Mouse (Mus musculus) heart, embryonic 11.5 days (tissue): Measurements from ENCODE around the gene Abhd17c. TPM values are rescaled to one million over a fixed set of nuclear protein-coding genes. Genes with fewer than 3 reads are reported as not detected.
"Not testable (repeated sequence)": the region's sequence is repeated elsewhere in the genome, so short reads cannot be mapped to it uniquely, and the experiment has no call there.

ENCODE experiments used
- ATAC-seq: fragments of 200-750 bp; cut with Nextera tagmentation; replicated peaks from 2 replicates; pipeline ENCODE4 v1.8.0; 2017; ENCODE audit warnings: moderate library complexity; ENCODE audit not compliant: insufficient number of reproducible peaks, low FRiP score, low TSS enrichment
- H3K27ac ChIP-seq: fragments of 300-500 bp; sonication (generic); 2 replicates; pipeline ENCODE4 v1.5.1; 2014; ENCODE audit warnings: mild to moderate bottlenecking, low read depth, low read length
- H3K27me3 ChIP-seq: fragments of 300-500 bp; sonication (generic); 2 replicates; pipeline ENCODE4 v1.6.1; 2014; ENCODE audit warnings: mild to moderate bottlenecking, low read length, mixed read lengths; ENCODE audit not compliant: control insufficient read depth, insufficient read depth
- H3K36me3 ChIP-seq: fragments of 300-500 bp; sonication (generic); 2 replicates; pipeline ENCODE4 v1.6.1; 2014; ENCODE audit warnings: mild to moderate bottlenecking, low read length, moderate library complexity, mixed read lengths; ENCODE audit not compliant: control insufficient read depth, insufficient read depth
- H3K4me1 ChIP-seq: fragments of 300-500 bp; sonication (generic); 2 replicates; pipeline ENCODE4 v1.6.1; 2014; ENCODE audit warnings: low read length; ENCODE audit not compliant: control insufficient read depth, insufficient read depth
- H3K4me2 ChIP-seq: fragments of 300-500 bp; sonication (generic); 2 replicates; pipeline ENCODE4 v1.6.1; 2014; ENCODE audit warnings: mild to moderate bottlenecking, moderate library complexity
- H3K4me3 ChIP-seq: fragments of 300-500 bp; sonication (generic); 2 replicates; pipeline ENCODE4 v1.5.1; 2014; ENCODE audit warnings: low read depth, low read length
- H3K9ac ChIP-seq: fragments of 300-500 bp; sonication (generic); 2 replicates; pipeline ENCODE4 v1.6.1; 2014; ENCODE audit warnings: mild to moderate bottlenecking, low read depth, low read length, moderate library complexity
- H3K9me3 ChIP-seq: fragments of 300-500 bp; sonication (generic); replicated peaks from 2 replicates; pipeline ENCODE4 v1.6.1; 2016; ENCODE audit warnings: low read length; ENCODE audit not compliant: control insufficient read depth
- WGBS: fragments of 180-500 bp; shearing (Covaris S2); extraction: QIAGEN DNeasy Blood & Tissue Kit; methylation state at CpG from one replicate; pipeline ENCODE4 v1.1.7; 2014; ENCODE audit not compliant: insufficient replicate concordance; 5-methylcytosine and 5-hydroxymethylcytosine counted together
- polyA plus RNA-seq: library from polyadenylated mRNA; unstranded; fragments of >200 nt; fragmentation: Nextera tagmentation; extraction: Ambion mirVana; gene quantifications from 2 replicates; pipeline ENCODE4 v1.2.1, GENCODE M21; 2014

The Abhd17c gene
- polyA plus RNA-seq, 1 experiment from 2014 or later = 42.5 TPM

GRCm38 (mm10) chr7:84178809-84179208 lies 27.1 kb upstream of the Abhd17c start:
- not testable (repeated sequence) for H3K9ac ChIP-seq, H3K4me2 ChIP-seq, H3K4me3 ChIP-seq, H3K4me1 ChIP-seq, H3K9me3 ChIP-seq, ATAC-seq, H3K36me3 ChIP-seq, H3K27ac ChIP-seq, H3K27me3 ChIP-seq
- WGBS = 82% methylated on average over 2 of the region's 2 CpGs

- ATAC-seq = no peak
- Histone ChIP-seq H3K9me3 (no peaks in the 10 kb centered on the region), H3K4me3 (no peak overlapping the region), H3K27me3 (no peaks in the 10 kb centered on the region), H3K27ac (no peak overlapping the region), H3K9ac (no peak overlapping the region), H3K36me3 (no peaks in the 10 kb centered on the region), H3K4me2 (no peak overlapping the region), H3K4me1 (peaks cover 3% of the 10 kb centered on the region; the same call in 1 of the 2 replicates)
- whole genome bisulfite sequencing = 85% methylated on average over 11 of the region's 11 CpGs
Measured at GRCm38 (mm10) chr7:84174655-84175448, 23.2 kb upstream of the Abhd17c start.

DNA sequence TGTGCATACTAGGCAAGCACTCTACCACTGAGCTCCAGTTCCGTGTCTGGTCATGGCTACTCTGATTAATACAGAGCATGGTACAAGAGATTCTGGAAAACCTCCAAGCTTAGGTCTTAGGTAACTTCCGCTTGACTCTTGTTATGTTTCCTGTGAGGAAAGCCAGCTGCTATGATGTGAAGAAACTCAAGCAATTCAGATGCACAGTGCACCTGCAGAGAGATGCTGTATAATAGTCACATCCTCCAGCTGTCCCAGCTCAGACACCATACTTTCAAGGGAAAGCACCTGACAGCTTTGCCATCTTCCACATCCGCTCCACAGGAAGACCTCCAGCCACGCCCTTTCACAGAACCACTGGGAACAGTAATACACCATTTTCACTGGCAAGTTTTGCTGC lies 21.7 kb upstream of the Abhd17c start:
- Histone ChIP-seq H3K27ac (no peak overlapping the region), H3K36me3 (no peaks in the 10 kb centered on the region), H3K9ac (no peak overlapping the region), H3K4me1 (peaks cover 3% of the 10 kb centered on the region; the same call in 1 of the 2 replicates), H3K4me3 (no peak overlapping the region), H3K4me2 (no peak overlapping the region), H3K9me3 (no peaks in the 10 kb centered on the region), H3K27me3 (no peaks in the 10 kb centered on the region)
- ATAC-seq = no peak
- 79% methylated on average over 4 of the region's 4 CpGs for WGBS

DNA sequence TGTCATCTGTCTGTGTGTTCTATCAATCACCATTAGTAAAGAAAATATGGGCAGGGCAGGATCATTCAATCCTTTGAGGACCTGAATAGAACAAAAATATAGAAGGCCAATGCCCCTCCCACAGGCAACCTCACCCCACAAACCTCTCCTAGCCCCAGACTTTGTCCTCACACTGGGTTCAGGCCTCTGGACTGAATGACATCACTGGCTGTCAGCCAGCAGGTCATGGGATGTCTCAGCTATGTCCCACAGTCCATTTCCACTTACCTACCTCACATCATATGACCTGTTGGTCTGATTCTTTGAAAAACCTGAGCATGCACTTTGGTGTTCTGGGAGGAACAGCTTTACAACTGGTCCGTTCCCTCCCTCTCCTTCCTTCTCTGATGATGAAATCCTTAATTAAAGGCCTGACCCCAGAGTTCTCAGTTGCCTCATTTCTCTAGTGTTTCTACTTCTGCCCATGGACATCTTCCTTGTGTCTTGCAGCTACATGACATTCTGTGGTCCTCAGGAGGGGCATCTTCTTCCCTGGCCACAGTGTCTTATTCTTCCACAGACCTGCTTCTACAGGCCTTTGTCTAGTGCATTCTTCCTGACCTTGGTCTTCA lies 19.6 kb upstream of the Abhd17c start:
- H3K4me3 ChIP-seq = no peak overlapping the region
- no peak overlapping the region for H3K9ac ChIP-seq
- no peaks in the 10 kb centered on the region for H3K9me3 ChIP-seq
- no peak for ATAC-seq
- 95% methylated on average over 1 of the region's 1 CpGs for WGBS
- H3K27me3 ChIP-seq = no peaks in the 10 kb centered on the region
- H3K27ac ChIP-seq = no peak overlapping the region
- no peak overlapping the region for H3K4me2 ChIP-seq
- no peaks in the 10 kb centered on the region for H3K36me3 ChIP-seq
- no peaks in the 10 kb centered on the region for H3K4me1 ChIP-seq

DNA sequence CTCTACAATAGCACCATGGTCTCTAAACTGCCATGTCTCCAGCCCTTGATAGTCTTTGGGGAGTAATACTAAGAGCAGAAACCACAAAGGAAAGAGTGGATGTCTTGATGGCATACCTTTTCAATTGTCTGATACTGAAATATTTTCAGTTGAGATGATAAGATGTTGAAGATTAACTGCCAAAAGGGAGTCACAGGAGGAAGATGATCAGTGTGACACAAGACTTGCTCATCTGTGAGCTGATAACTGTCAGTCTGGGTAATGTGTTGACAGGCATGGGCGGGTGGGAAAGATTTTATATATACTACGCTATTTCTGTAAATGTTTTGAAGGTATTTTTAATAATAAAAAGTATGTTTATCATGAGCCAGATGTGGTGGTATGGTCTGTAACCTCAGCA lies 16.7 kb upstream of the Abhd17c start:
- Histone ChIP-seq H3K36me3 (no peaks in the 10 kb centered on the region), H3K9ac (no peak overlapping the region), H3K27ac (no peak overlapping the region), H3K4me2 (no peak overlapping the region), H3K27me3 (no peaks in the 10 kb centered on the region), H3K4me3 (no peak overlapping the region), H3K9me3 (no peaks in the 10 kb centered on the region), H3K4me1 (0 out of 2 replicates have a peak, but pooled peaks cover 3% of the 10 kb centered on the region)
- ATAC-seq = no peak
- 87% methylated on average over 2 of the region's 2 CpGs for WGBS

- Histone ChIP-seq H3K36me3 (no peaks in the 10 kb centered on the region), H3K9ac (no peak overlapping the region), H3K4me2 (no peak overlapping the region), H3K4me1 (0 out of 2 replicates have a peak, but pooled peaks cover 3% of the 10 kb centered on the region), H3K4me3 (no peak overlapping the region), H3K27me3 (no peaks in the 10 kb centered on the region), H3K9me3 (no peaks in the 10 kb centered on the region), H3K27ac (no peak overlapping the region)
- ATAC-seq = no peak
- 63% methylated on average over 4 of the region's 4 CpGs for WGBS
Measured at GRCm38 (mm10) chr7:84166721-84167419, 15.2 kb upstream of the Abhd17c start.

DNA sequence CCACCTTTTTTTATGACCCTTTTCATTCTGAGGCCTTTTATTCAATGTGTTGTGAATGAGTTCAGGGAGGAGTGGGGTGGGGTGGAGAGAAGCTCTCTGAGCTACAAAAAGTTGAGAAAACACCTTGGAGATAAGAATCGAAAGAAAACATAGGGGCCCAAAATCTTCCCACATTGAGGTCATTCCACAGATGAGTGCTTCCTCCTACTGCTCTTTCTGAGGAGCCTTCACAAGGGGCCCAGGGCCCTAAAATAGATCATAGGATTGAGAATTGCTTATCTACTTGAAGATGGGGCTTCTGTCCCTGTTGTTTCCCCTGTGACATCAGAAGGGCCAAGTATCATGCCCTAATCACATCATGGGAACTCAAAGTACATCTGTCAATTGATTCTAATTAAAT lies 14.3 kb upstream of the Abhd17c start:
- H3K27ac ChIP-seq = no peak overlapping the region
- H3K27me3 ChIP-seq = no peaks in the 10 kb centered on the region
- H3K4me3 ChIP-seq = no peak overlapping the region
- 0 out of 2 replicates have a peak, but pooled peaks cover 3% of the 10 kb centered on the region for H3K4me1 ChIP-seq
- no peaks in the 10 kb centered on the region for H3K36me3 ChIP-seq
- H3K4me2 ChIP-seq = no peak overlapping the region
- H3K9ac ChIP-seq = no peak overlapping the region
- 59% methylated on average over 1 of the region's 1 CpGs for WGBS
- H3K9me3 ChIP-seq = no peaks in the 10 kb centered on the region
- ATAC-seq = no peak

DNA sequence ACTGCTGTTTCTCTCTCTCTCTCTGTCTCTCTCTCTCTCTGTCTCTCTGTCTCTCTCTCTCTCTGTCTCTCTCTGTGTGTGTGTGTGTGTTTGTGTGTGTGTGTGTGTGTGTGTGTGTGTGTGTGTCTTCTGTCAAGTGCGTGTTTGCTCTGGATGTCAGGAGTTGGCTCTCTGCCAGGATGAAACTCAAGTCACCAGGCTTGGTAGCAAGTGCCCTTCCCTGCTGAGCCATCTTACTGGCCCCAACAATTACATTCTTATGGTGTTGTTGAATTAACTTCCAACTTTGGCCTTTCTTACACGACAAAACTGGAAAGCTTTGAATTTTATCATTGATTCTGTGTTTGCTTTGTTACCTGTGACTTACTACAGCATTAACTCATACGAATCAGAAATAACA lies 13.6 kb upstream of the Abhd17c start:
- Histone ChIP-seq H3K4me2 (no peak overlapping the region), H3K4me3 (no peak overlapping the region), H3K27ac (no peak overlapping the region), H3K9ac (no peak overlapping the region), H3K4me1 (0 out of 2 replicates have a peak, but pooled peaks cover 3% of the 10 kb centered on the region), H3K9me3 (no peaks in the 10 kb centered on the region), H3K27me3 (no peaks in the 10 kb centered on the region), H3K36me3 (no peaks in the 10 kb centered on the region)
- 52% methylated on average over 3 of the region's 3 CpGs for WGBS
- no peak for ATAC-seq
